Mouse (Mus musculus) forebrain, embryonic 13.5 days (tissue): ENCODE results near the gene Notch1. TPM values are rescaled to one million over a fixed set of nuclear protein-coding genes. Genes with fewer than 3 reads are reported as not detected.

ENCODE experiments used
- ATAC-seq: fragments of 200-750 bp; cut with Nextera tagmentation; 2 replicates; pipeline ENCODE4 v1.8.0; 2017
- H3K27ac ChIP-seq: fragments of 300-500 bp; sonication (generic); 2 replicates; pipeline ENCODE4 v1.5.1; 2015; ENCODE audit warnings: inconsistent platforms, mild to moderate bottlenecking, moderate library complexity
- H3K27me3 ChIP-seq: fragments of 300-500 bp; sonication (generic); 2 replicates; pipeline ENCODE4 v1.6.1; 2015; ENCODE audit warnings: mild to moderate bottlenecking, inconsistent platforms
- H3K36me3 ChIP-seq: fragments of 300-500 bp; sonication (generic); 2 replicates; pipeline ENCODE4 v1.6.1; 2015; ENCODE audit warnings: mild to moderate bottlenecking, inconsistent platforms; ENCODE audit not compliant: poor library complexity, severe bottlenecking
- H3K4me1 ChIP-seq: fragments of 300-500 bp; sonication (generic); 2 replicates; pipeline ENCODE4 v1.6.1; 2015; ENCODE audit warnings: inconsistent platforms
- H3K4me2 ChIP-seq: fragments of 300-500 bp; sonication (generic); 2 replicates; pipeline ENCODE4 v1.6.1; 2015; ENCODE audit warnings: inconsistent platforms, mild to moderate bottlenecking, moderate library complexity
- H3K4me3 ChIP-seq: fragments of 300-500 bp; sonication (generic); 2 replicates; pipeline ENCODE4 v1.5.1; 2015; ENCODE audit warnings: mild to moderate bottlenecking, inconsistent platforms
- H3K9ac ChIP-seq: fragments of 300-500 bp; sonication (generic); 2 replicates; pipeline ENCODE4 v1.6.1; 2015; ENCODE audit warnings: mild to moderate bottlenecking, inconsistent platforms
- H3K9me3 ChIP-seq: fragments of 300-500 bp; sonication (generic); replicated peaks from 2 replicates; pipeline ENCODE4 v1.6.1; 2016; ENCODE audit warnings: inconsistent platforms
- WGBS: fragments of 180-500 bp; shearing (Covaris S2); methylation state at CpG from one replicate; pipeline ENCODE4 v1.1.7; 2015; 5-methylcytosine and 5-hydroxymethylcytosine counted together
- polyA plus RNA-seq: library from polyadenylated mRNA; unstranded; fragments of >200 nt; fragmentation: Nextera tagmentation; extraction: Ambion mirVana; gene quantifications from 2 replicates; pipeline ENCODE4 v1.2.1, GENCODE M21; 2015

The Notch1 gene
- polyA plus RNA-seq, 1 experiment from 2014 or later = 28.1 TPM

- H3K4me2 ChIP-seq = no peak overlapping the region
- peaks cover 62% of the 10 kb centered on the region for H3K4me1 ChIP-seq
- ATAC-seq = no peak
- WGBS = 87% methylated on average over 3 of the region's 3 CpGs
- H3K9ac ChIP-seq = no peak overlapping the region
- no peak overlapping the region for H3K4me3 ChIP-seq
- H3K27me3 ChIP-seq = peaks cover 12% of the 10 kb centered on the region; the same call in 1 of the 2 replicates
- peak overlapping the region; percentile 72 for H3K27ac ChIP-seq
- H3K9me3 ChIP-seq = no peaks in the 10 kb centered on the region
- H3K36me3 ChIP-seq = no peaks in the 10 kb centered on the region
These were observed 9.7 kb downstream of the Notch1 start for GRCm38 (mm10) chr2:26506746-26507280.

GRCm38 (mm10) chr2:26504772-26505480, 11.5 kb downstream of the Notch1 start:
- Histone ChIP-seq H3K4me3 (no peak overlapping the region), H3K9ac (no peak overlapping the region), H3K4me1 (peaks cover 81% of the 10 kb centered on the region)

GRCm38 (mm10) chr2:26503661-26504575, 12.5 kb downstream of the Notch1 start:
- peak; percentile 56 for ATAC-seq
- peaks cover 9% of the 10 kb centered on the region; the same call in 1 of the 2 replicates for H3K36me3 ChIP-seq
- peak overlapping the region; percentile 98 for H3K27ac ChIP-seq
- peak overlapping the region; percentile 96 for H3K9ac ChIP-seq
- peak overlapping the region; percentile 87 for H3K4me3 ChIP-seq
- H3K4me2 ChIP-seq = peak overlapping the region; percentile 76
- no peaks in the 10 kb centered on the region for H3K9me3 ChIP-seq
- WGBS = 2% methylated on average over 41 of the region's 59 CpGs
- H3K27me3 ChIP-seq = peaks cover 12% of the 10 kb centered on the region; the same call in 1 of the 2 replicates
- H3K4me1 ChIP-seq = peaks cover 91% of the 10 kb centered on the region

More at GRCm38 (mm10) chr2:26504772-26505480, 11.5 kb downstream of the Notch1 start:
- Histone ChIP-seq H3K4me2 (peak overlapping the region; percentile 76), H3K9me3 (no peaks in the 10 kb centered on the region), H3K27me3 (peaks cover 12% of the 10 kb centered on the region; the same call in 1 of the 2 replicates), H3K27ac (peak overlapping the region; percentile 98; the same call in 1 of the 2 replicates), H3K36me3 (no peaks in the 10 kb centered on the region)
- WGBS = 70% methylated on average over 9 of the region's 9 CpGs
- ATAC-seq = no peak

DNA sequence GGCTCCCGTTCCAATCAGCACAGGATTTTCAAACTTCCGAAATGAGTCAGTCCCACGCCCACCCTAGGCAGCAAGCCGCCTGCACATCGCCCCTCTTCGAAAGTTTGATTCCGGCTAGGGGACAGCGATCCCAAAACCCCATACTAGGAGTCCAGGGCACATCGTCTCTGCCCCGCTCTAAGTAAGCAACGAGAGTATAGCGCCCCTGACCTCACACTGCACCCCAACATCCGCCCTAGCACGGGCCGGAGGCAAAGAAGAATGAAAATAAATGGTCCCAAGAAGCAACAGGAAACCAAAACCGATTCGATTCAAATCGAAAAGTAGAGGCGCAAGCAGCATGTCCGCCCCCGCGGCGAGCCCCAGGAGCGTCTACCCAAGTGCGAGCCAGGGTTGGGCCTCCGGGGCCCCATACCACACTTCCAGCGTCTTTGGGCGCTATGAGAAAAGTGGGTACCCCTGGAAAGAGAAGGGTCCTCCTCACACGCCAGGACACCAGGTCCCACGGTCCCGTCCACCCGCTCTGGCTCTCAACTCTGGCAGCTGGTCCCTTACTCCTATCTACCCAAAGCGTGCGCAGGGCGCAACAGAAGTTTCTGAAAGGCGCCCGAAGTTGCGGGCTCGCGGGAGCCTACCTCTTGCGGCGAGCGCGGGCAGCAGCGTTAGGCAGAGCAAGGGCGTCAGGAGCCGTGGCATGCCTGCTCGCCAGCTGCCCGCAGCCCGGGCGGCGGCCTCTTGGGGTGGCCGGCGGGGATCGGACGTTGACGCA, 13.4 kb downstream of the Notch1 start:
- under 1% methylated on average over 57 of the region's 57 CpGs for WGBS
- Histone ChIP-seq H3K4me2 (peak overlapping the region; percentile 76), H3K27ac (peak overlapping the region; percentile 98), H3K4me1 (peaks cover 93% of the 10 kb centered on the region), H3K36me3 (peaks cover 17% of the 10 kb centered on the region), H3K9ac (peak overlapping the region; percentile 96), H3K27me3 (peaks cover 12% of the 10 kb centered on the region; the same call in 1 of the 2 replicates), H3K9me3 (no peaks in the 10 kb centered on the region), H3K4me3 (peak overlapping the region; percentile 87)
- ATAC-seq = no peak

- peak; percentile 33 for ATAC-seq
- under 1% methylated on average over 33 of the region's 33 CpGs for WGBS
These were observed 14.1 kb downstream of the Notch1 start for GRCm38 (mm10) chr2:26502299-26502862.

GRCm38 (mm10) chr2:26501651-26502141, 14.8 kb downstream of the Notch1 start:
- Histone ChIP-seq H3K27ac (peak overlapping the region; percentile 98), H3K9me3 (no peaks in the 10 kb centered on the region), H3K36me3 (peaks cover 30% of the 10 kb centered on the region), H3K27me3 (peaks cover 12% of the 10 kb centered on the region; the same call in 1 of the 2 replicates), H3K4me2 (peak overlapping the region; percentile 76), H3K4me3 (peak overlapping the region; percentile 87), H3K9ac (peak overlapping the region; percentile 96), H3K4me1 (peaks cover 93% of the 10 kb centered on the region)
- WGBS = 0% methylated on average over 15 of the region's 15 CpGs
- ATAC-seq = peak; percentile 31

More at GRCm38 (mm10) chr2:26502299-26502862, 14.1 kb downstream of the Notch1 start:
- Histone ChIP-seq H3K27ac (peak overlapping the region; percentile 98), H3K36me3 (peaks cover 23% of the 10 kb centered on the region), H3K27me3 (peaks cover 12% of the 10 kb centered on the region; the same call in 1 of the 2 replicates), H3K4me3 (peak overlapping the region; percentile 87), H3K4me2 (peak overlapping the region; percentile 76), H3K4me1 (peaks cover 93% of the 10 kb centered on the region), H3K9me3 (no peaks in the 10 kb centered on the region), H3K9ac (peak overlapping the region; percentile 96)

DNA sequence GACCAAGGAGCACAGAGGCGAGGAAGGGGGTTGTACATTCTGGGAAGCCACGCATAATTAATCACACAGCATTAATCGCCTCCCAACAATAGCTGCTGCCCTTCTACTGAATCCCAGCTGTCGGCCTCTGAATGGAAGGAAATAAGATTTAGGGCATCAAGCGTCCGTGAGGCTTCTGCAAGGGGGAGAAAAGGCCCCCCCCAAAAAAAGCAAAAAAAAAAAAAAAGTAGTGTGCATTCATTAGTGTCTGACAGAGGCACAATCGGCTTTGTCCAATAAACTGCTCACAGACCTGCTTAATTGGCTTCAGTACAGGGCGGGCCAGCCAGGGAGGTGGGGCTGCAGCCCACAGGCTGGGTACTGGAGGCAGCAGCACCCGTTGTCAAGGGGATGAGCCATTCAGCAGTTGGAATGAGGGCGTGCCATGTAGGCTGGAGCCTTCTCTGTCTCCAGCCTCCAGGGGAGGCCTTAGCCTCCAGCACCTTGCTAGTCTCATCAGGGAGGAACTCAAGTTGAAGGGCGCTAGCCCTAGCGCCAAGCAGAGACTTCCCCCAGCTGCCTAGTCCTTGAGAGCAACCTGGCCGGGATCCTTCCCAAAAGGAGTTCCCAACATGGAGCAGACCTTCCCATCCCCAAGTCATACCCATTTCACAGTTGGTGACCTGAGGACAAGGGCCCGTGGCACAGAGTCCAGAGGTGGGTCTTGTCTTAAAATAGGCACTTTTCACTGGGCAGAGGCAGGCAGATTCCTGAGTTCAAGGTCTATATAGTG, 15.7 kb downstream of the Notch1 start:
- Histone ChIP-seq H3K9ac (peak overlapping the region; percentile 96), H3K4me1 (peaks cover 97% of the 10 kb centered on the region), H3K9me3 (no peaks in the 10 kb centered on the region), H3K4me2 (peak overlapping the region; percentile 76), H3K36me3 (peaks cover 35% of the 10 kb centered on the region), H3K4me3 (peak overlapping the region; percentile 87), H3K27me3 (peaks cover 9% of the 10 kb centered on the region; the same call in 1 of the 2 replicates), H3K27ac (peak overlapping the region; percentile 98)
- 3% methylated on average over 14 of the region's 14 CpGs for WGBS
- ATAC-seq = peak; percentile 85

- WGBS = 15% methylated on average over 4 of the region's 4 CpGs
- Histone ChIP-seq H3K36me3 (peaks cover 41% of the 10 kb centered on the region), H3K9me3 (no peaks in the 10 kb centered on the region), H3K4me2 (peak overlapping the region; percentile 76), H3K4me1 (peaks cover 98% of the 10 kb centered on the region), H3K9ac (peak overlapping the region; percentile 60), H3K4me3 (peak overlapping the region; percentile 87), H3K27ac (peak overlapping the region; percentile 98), H3K27me3 (peaks cover 6% of the 10 kb centered on the region; the same call in 1 of the 2 replicates)
- peak; percentile 2; the same call in 1 of the 2 replicates for ATAC-seq
These were observed 16.4 kb downstream of the Notch1 start for GRCm38 (mm10) chr2:26500027-26500598.

GRCm38 (mm10) chr2:26498694-26499093, 17.8 kb downstream of the Notch1 start:
- ATAC-seq = no peak
- 0 out of 2 replicates have a peak overlapping the region, but pooled peaks have one; percentile 60 for H3K9ac ChIP-seq
- H3K27me3 ChIP-seq = peaks cover 4% of the 10 kb centered on the region; the same call in 1 of the 2 replicates
- H3K36me3 ChIP-seq = peaks cover 48% of the 10 kb centered on the region
- peak overlapping the region; percentile 98 for H3K27ac ChIP-seq
- no peaks in the 10 kb centered on the region for H3K9me3 ChIP-seq
- peak overlapping the region; percentile 76 for H3K4me2 ChIP-seq
- peaks cover 98% of the 10 kb centered on the region for H3K4me1 ChIP-seq
- WGBS = 68% methylated on average over 8 of the region's 8 CpGs
- no peak overlapping the region for H3K4me3 ChIP-seq
